Mouse (Mus musculus): ENCODE data around the gene Cd320.

- TF ChIP-seq EP300 (IDR thresholded peaks at IDR 0.05) (no peak), CTCF (IDR thresholded peaks at IDR 0.05) (peak; percentile 100)
Measured at GRCm38 (mm10) chr17:33890533-33891059, 47.7 kb downstream of the Cd320 start, which contains the start of gene Kifc1.
